Mouse (Mus musculus) adrenal gland (tissue): ENCODE measurements around the gene Epx.

Source experiments
- intact Hi-C: fragments of 180-260 bp; cut with DNase I; formaldehyde crosslinking; loops from one replicate; pipeline ENCODE4 v1.15.1; 2025

Epx gene

GRCm38 (mm10) chr11:87840676-87841075 is 34.7 kb downstream of the Epx start:
- intact Hi-C loops, result no loop called here

- intact Hi-C loops, result no loop called here
Observed at GRCm38 (mm10) chr11:87828239-87828900, 47.0 kb downstream of the Epx start, which contains the start of gene Lpo. Gene Lpo, minus strand, starts transcription at chr11:87828289.

GRCm38 (mm10) chr11:87821502-87821901 is 53.8 kb downstream of the Epx start:
- intact Hi-C loops, result no loop called here

- intact Hi-C loops, result no loop called here
Observed at GRCm38 (mm10) chr11:87817443-87817773, 57.9 kb downstream of the Epx start.

GRCm38 (mm10) chr11:87816707-87817442 is 58.5 kb downstream of the Epx start:
- intact Hi-C loops, result no loop called here

GRCm38 (mm10) chr11:87814831-87815230 is 60.5 kb downstream of the Epx start:
- intact Hi-C loops, result no loop called here
